Mouse (Mus musculus) thymus, postnatal 10 days (tissue): ENCODE measurements around the gene Gpr22.
A peak's percentile ranks its signal among the peaks of the same experiment; 100 is the strongest.

Experiments
- DNase-seq, 2 experiments: peaks; one replicate each; pipeline ENCODE4 v3.0.0; 2021; ENCODE audit warnings: low spot score in 2 of 2

Gpr22 gene

DNA sequence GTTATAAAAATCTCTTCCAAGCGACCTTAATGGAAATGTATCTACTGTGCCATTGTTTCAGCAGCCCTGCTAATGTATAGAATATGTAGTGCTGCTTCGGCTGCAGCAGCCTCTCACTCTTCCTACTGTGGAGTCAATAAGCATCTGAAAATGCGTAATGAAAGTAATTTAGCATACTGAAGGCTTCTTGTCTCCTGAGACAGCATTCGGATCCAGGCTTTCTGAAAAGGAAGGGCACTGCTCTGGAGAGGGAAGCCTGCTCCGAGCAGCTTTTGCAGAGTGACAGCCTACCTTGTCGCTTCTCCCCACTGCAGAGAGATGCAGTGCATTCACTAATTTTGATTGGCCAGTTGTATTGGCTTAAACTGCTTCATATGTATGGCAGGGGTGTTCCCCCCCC, at the start of gene Gpr22:
Gene Gpr22 (minus strand): TSS at position 348 of the 400 bp plus-strand sequence.
- DNase-seq: no peak

DNA sequence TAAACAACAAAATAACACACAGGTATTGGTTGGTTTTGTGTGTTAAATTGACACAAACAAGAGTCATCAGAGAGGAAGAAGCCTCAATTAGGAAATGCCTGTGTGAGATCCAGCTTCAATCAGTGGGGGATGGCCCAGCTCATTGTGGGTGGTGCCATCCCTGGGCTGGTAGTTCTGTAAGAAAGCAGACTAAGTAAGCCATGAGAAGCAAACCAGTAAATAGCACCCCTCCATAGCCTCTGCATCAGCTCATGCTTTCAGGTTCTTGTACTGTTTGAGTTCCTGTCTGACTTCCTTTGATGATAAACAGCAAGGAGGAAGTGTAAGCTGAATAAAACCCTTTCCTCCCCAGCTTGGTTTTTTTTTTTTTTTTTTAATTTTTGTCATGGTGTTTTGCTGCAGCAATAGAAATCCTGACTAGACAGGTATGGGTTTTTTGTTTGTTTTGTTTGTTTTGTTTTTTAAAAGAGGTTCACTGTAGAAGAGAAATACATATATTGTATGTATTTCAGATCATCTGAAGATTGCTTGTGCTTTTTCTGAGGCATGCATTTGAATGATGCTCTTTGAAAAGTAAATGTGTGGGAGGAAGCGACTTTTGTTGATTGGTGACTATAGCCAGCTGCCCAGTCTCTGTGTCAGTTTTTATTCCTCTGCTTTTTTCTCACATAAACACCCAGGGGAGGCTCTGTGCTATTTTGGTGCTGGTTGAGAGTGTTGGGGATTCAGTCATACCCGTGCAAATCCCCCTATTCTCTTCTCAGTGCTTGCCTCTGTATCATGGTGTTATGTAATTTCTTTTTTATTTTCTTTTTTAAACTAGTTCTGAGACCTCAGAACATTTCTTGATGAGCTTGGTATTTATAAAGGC, 42.4 kb upstream of the Gpr22 start:
- peak; percentile 4 for DNase-seq

- no peak for DNase-seq
Measured at GRCm38 (mm10) chr12:31754465-31754864, 40.7 kb upstream of the Gpr22 start.

DNA sequence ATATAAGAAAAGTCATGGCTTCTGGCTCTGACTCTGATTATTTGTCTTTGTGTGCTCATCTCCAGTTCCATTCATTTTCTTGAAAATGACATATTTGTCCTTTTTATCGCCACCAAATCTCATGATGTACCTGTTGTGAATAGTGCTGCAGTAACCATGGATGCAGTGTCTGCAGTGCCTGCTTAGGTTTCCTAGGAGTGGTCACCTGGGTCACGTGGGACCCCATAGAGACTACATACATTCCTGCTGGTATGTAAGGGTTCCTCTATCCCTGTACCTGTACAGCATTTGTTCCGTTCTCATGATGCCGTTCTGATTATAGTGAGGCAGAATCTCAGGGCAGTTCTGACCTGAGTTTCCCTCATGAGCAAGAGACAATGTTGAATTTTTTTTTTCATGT, 36.1 kb upstream of the Gpr22 start:
- DNase-seq: no peak

DNA sequence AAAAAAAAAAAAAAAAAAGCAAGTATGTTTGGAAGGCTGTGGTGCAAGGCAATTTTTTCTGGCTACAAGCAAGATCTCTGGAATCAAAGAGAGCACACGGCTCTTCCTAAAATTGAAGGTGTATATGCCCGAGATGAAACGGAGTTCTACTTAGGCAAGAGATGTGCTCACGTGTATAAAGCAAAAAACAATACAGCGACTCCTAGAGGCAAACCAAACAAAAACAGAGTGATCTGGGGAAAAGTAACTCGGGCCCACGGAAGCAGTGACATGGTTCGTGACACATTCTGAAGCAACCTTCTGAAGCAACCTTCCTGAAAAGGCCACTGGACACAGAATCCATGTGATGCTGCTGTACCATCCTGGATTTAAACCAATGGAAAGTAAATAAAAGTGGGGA, 33.6 kb upstream of the Gpr22 start:
- no peak for DNase-seq

DNA sequence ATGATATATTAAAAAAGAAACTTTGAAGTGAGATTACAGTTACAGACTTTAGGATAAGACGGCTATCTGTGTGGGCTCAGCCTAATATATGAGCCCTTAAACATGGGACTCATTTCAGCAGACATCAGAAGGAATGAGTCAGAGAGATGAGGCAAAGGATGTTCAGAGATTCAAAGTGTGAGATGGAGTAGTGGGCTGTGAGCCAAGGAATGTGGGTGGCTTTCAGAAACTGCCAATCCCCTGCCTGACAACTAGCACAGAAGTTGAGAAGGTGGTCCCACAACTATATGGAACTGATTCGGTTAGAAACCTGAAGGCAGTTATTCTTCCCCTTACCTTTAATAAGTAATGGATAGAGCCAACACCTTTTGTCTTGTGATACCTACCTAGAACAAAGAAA, 20.9 kb upstream of the Gpr22 start:
- DNase-seq: no peak

GRCm38 (mm10) chr12:31730126-31730525, 16.4 kb upstream of the Gpr22 start:
- DNase-seq: no peak

GRCm38 (mm10) chr12:31726707-31727106, 13.0 kb upstream of the Gpr22 start:
- DNase-seq: no peak

DNA sequence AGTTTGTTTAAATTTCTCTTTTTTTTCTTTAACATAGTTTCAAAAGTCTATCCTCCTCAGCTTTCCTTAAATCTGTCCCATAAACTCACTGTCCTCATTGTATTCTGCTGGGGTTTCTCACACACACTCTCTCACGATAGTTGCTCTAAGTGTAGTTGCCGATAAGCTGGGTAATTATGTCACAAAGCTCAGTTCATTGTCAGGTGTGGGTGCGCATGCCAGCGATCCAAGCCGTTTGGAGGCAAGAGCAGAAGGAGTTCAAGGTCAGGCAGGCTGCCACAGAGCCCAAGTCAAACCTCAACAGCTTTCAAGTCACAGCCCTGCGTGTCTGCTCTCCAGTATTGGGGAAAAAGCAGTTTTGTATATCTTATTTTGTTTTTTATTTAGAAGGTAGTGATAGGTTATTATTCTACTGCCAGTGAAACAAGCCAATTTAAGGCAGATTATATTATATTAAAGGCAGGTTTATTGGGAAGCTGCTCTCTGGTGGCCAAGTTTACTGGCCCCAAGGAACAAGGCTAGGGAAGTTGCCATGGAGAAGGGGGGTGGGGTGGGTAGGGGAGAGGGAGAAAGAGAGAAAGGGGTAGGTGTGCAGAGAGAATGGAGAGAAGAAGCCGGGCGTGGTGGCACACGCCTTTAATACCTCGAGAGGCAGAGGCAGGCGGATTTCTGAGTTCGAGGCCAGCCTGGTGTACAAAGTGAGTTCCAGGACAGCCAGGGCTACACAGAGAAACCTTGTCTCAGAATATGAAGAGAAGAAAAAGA, 11.9 kb upstream of the Gpr22 start:
- DNase-seq: no peak

DNA sequence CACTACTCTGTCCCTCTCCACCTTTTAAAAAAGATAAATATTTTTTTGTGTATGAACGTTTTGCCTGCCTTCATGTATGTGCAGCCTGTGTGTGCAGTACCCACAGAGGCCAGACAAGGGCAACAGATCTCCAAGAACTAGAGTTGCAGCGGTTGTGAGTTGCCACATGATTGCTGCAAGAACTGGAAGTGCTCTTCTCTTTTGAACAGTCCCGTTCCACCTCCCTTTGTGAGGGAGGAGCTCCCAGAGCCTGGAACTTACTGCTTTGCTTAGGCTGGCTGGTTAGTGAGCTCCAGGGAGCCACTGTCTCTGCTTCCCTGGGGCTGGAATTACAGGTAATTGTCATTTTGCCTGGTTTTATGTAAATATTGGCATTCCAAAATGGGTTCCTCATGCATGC, 10.8 kb upstream of the Gpr22 start:
- no peak for DNase-seq

GRCm38 (mm10) chr12:31719586-31720275, 6.0 kb upstream of the Gpr22 start:
- no peak for DNase-seq

DNA sequence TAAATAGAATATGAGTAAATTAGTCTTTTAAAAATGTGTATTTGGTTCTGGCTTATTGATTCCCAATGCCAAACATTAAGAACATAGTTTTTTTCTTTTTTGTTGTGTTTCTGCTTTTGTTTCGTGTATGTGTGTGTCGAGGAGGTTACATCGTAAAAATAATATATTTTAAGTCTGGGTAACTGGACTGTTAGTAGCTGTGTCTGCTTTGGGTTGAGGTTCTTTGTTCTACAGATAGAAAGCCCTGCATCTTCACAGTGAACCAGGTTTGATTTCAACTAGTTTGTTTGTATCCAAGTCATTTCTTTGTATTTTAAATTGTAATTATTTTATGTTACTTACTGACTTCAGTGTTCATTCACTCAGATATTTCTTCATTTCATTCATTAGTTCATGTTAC, 323 bp upstream of the Gpr22 start:
- DNase-seq: no peak

DNA sequence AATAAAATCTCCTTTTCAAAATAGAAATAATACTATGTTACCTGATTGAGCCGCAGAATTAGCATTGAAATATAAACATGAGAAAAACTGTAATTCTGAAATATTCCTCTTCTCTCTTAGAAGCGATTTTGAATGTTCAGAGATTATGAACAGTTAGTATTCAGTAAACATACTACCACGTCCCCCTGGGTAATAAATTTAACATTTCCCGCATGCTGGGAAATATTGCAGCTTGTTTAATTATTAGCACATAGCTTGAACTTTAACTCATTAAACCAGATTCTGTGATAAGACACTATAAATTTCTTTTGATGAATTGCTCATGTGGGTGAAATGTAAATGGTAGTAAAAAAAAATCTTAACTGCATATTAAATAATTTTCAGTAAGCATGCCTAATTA, 1.0 kb downstream of the Gpr22 start:
- DNase-seq: no peak

DNA sequence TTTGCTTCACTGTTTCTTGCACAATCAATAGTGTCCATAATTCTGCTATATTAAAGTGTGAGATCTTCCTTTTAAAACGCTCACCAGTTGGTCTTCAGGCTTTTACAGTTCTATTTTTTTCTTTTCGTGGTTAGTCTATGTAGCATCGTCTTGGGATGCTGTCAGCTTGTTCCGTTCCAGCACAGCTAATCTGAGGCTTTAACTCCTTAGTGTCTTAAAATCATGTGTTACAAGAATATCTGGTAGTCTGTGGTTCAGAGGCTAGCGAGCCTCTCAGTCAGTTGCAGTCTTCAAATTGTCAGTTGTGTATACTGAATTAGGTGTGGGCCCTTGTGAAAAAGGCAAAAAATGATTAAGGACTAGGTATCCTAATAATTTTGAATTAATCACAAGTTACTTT, 1.5 kb downstream of the Gpr22 start:
- DNase-seq: no peak

DNA sequence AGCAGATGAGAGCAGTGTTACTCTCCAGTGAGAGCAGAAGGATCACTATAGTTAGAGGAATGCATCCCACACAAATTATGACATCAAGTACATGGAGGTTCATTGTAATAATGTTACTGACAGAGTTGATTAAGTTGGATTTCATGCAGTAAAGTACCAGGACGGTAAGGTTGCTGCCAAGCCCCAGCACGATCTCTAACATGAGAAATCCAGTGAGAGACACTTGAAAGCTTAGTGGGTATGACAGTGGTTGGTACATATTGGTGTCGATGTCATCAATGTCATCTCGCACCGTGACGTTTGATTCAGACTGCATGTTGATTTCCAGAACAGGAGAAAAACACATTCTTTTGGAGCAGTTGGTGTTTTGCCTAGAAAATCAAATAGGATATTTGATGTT, 4.1 kb downstream of the Gpr22 start:
- no peak for DNase-seq

GRCm38 (mm10) chr12:31707531-31707930, 6.2 kb downstream of the Gpr22 start:
- DNase-seq: no peak

DNA sequence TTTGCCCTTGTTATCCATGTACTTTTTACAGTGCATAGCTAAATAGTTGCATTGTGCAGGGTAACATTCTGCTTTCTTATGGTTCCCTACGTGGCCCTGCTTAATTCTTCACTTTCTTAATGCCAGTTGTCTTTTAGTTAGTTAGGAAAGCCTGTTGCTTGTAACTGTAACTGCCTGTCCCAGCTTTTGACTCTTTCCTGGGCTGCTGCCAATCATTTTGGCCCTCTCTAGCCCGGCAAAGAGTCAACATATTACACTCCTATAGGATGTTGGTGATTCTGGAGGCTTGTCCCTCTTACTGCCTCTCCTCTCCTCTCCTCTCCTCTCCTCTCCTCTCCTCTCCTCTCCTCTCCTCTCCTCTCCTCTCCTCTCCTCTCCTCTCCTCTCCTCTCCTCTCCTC, 7.6 kb downstream of the Gpr22 start:
- DNase-seq: no peak

DNA sequence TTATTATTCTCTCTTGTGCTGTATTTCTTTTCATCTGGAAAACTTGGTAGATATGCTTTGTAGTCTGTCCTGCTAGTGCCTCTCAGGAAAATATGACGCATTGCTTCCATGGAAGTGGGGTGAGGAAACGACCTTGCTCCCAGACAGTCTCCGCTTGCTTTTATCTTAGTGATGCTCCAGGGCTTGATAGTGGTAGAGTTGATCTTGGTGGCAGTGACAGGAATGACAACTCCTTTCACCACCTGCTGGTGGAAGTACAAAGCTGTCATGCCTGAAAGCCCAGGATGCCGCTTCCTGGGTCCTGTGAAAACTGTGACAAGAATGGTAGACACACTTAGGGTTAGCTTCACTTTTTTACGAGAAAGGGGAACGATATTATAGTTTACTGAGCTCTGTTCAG, 9.8 kb downstream of the Gpr22 start:
- no peak for DNase-seq

- no peak for DNase-seq
Measured at GRCm38 (mm10) chr12:31701411-31701810, 12.3 kb downstream of the Gpr22 start.

GRCm38 (mm10) chr12:31700623-31701347, 13.0 kb downstream of the Gpr22 start:
- no peak for DNase-seq

DNA sequence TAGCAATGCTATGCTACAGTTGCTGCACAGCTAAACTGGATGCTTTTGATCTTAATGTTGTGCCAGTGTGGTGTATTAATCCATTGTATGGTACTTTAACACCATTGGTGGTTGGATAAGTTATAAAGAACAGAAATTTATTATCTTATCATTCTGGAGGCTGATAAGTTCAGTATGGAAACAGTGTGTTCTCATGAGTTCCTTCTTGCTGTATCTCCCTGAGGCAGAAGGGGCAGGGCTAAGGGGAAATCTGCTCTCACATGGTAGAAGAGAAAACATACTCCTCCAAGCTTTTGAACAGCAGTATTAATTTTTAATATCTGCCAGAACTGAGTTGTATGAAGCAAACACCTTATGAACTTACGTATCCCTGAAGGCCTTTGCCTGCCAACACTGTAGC, 20.5 kb downstream of the Gpr22 start:
- no peak for DNase-seq

- no peak for DNase-seq
Measured at GRCm38 (mm10) chr12:31686679-31687078, 27.1 kb downstream of the Gpr22 start.
